Comparison of ENCODE assay signal across 25 mouse cellular contexts in the genomic region with DNA sequence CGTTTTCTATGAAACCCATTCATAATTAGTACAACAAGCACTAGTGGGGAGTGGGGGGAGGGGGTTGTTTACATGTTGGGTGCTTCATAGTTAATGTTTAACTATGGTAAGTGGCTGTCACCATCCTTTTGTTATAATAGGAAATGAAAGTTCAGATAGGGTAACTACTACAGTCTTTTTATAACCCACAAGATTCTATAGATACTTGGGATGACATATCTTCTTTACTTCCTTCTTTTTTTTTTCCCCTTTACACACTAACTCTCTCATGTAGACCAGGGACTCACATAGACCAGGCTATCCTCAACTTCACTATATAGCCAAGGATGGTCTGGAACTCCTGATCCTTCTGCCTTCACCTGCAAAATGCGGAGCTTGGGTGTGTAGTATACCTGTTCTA.
DNase-seq lines count a peak whose midpoint lies in the region; ATAC-seq lines count a peak whose summit lies in the region.
"Had no signal": no experiment of that assay in that cellular context is flagged by ENCODE, and none has a peak within 500 bp of the region (broad histone marks: within the 10 kb centered on the region; RNA-seq: fewer than 3 reads in every experiment).

No protein-coding gene starts in this region.

- ATAC-seq in midbrain, embryonic 11.5 days (ENCODE audit: low FRiP score), result no peak
- no peak for ATAC-seq in midbrain, embryonic 14.5 days (ENCODE audit: low FRiP score, low TSS enrichment)
- ATAC-seq in common myeloid progenitor, adult 5-6 weeks (replicated peaks; ENCODE audit: low read depth, poor library complexity, severe bottlenecking), result peak; percentile 76
- ATAC-seq in megakaryocyte, adult 5-6 weeks (ENCODE audit: poor library complexity, severe bottlenecking), result peak; percentile 66
- ATAC-seq: activated CD4-positive, CD25-positive, alpha-beta regulatory T cell, adult 4 months; forebrain, embryonic 14.5 days; forebrain, embryonic 16.5 days; Patski had no signal

- no peak overlapping the region for H3K27ac ChIP-seq in midbrain, embryonic 11.5 days (ENCODE audit: low read depth, low read length)
- no peak overlapping the region for H3K27ac ChIP-seq in midbrain, embryonic 14.5 days (replicated peaks; ENCODE audit: low read depth, low read length)
- H3K27ac ChIP-seq: embryonic facial prominence, embryonic 13.5 days; embryonic facial prominence, embryonic 15.5 days; forebrain, embryonic 10.5 days; forebrain, embryonic 12.5 days had no signal

- no peaks in the 10 kb centered on the region for H3K9me3 ChIP-seq in midbrain, embryonic 11.5 days (ENCODE audit: control insufficient read depth, low read length)
- no peaks in the 10 kb centered on the region for H3K9me3 ChIP-seq in midbrain, embryonic 14.5 days (ENCODE audit: control insufficient read depth, low read length)
- H3K9me3 ChIP-seq: embryonic facial prominence, embryonic 13.5 days; embryonic facial prominence, embryonic 15.5 days; forebrain, embryonic 10.5 days; forebrain, embryonic 12.5 days had no signal

- no peak overlapping the region for H3K4me3 ChIP-seq in midbrain, embryonic 11.5 days (ENCODE audit: low read depth, low read length)
- H3K4me3 ChIP-seq in midbrain, embryonic 14.5 days (replicated peaks; ENCODE audit: low read depth, low read length), result no peak overlapping the region
- H3K4me3 ChIP-seq: embryonic facial prominence, embryonic 13.5 days; embryonic facial prominence, embryonic 15.5 days; erythroblast, embryonic 14.5 days; forebrain, embryonic 10.5 days; forebrain, embryonic 12.5 days had no signal

- DNase-seq in midbrain, embryonic 11.5 days (ENCODE audit: low spot score, missing footprints), result peak; percentile 45
- DNase-seq in midbrain, embryonic 14.5 days, result no peak
- no peak for DNase-seq in thymus, postnatal 0 days (ENCODE audit: low spot score)
- DNase-seq in layer of hippocampus, adult 9-11 months, result no peak
- DNase-seq in ovary, postnatal 10 days (ENCODE audit: low spot score), result no peak
- DNase-seq: adrenal gland, adult 8-10 months; adrenal gland, postnatal 14 days; adrenal gland, postnatal 36 days; cerebellum, adult 11-12 months; cerebellum, adult 2 months; cerebellum, adult 9-10 months; cerebellum, postnatal 10 days; cerebellum, postnatal 25 days; embryo, embryonic 11 days had no signal

- no peaks in the 10 kb centered on the region for H3K36me3 ChIP-seq in midbrain, embryonic 11.5 days (ENCODE audit: control insufficient read depth, insufficient read depth, low read length)
- H3K36me3 ChIP-seq in midbrain, embryonic 14.5 days (ENCODE audit: control insufficient read depth, insufficient read depth, low read length), result no peaks in the 10 kb centered on the region
- H3K36me3 ChIP-seq: embryonic facial prominence, embryonic 13.5 days; embryonic facial prominence, embryonic 15.5 days; forebrain, embryonic 10.5 days; forebrain, embryonic 12.5 days had no signal

- 0 out of 2 replicates have a peak, but pooled peaks cover 3% of the 10 kb centered on the region for H3K27me3 ChIP-seq in midbrain, embryonic 11.5 days (ENCODE audit: control insufficient read depth, insufficient read depth, low read length)
- H3K27me3 ChIP-seq in midbrain, embryonic 14.5 days (ENCODE audit: control insufficient read depth, insufficient read depth, low read length), result no peaks in the 10 kb centered on the region
- H3K27me3 ChIP-seq: embryonic facial prominence, embryonic 13.5 days; embryonic facial prominence, embryonic 15.5 days; forebrain, embryonic 12.5 days; Patski had no signal

- H3K9ac ChIP-seq in midbrain, embryonic 11.5 days (ENCODE audit: low read length), result no peak overlapping the region
- no peak overlapping the region for H3K9ac ChIP-seq in midbrain, embryonic 14.5 days (replicated peaks; ENCODE audit: low read length)
- H3K9ac ChIP-seq: embryonic facial prominence, embryonic 13.5 days; embryonic facial prominence, embryonic 15.5 days; forebrain, embryonic 12.5 days had no signal

- peaks cover 15% of the 10 kb centered on the region for H3K4me1 ChIP-seq in midbrain, embryonic 11.5 days (ENCODE audit: control insufficient read depth, insufficient read depth, low read length)
- H3K4me1 ChIP-seq in midbrain, embryonic 14.5 days (ENCODE audit: control insufficient read depth, insufficient read depth, low read length), result peaks cover 20% of the 10 kb centered on the region

- H3K4me2 ChIP-seq in midbrain, embryonic 11.5 days, result no peak overlapping the region
- no peak overlapping the region for H3K4me2 ChIP-seq in midbrain, embryonic 14.5 days (ENCODE audit: low read length)
- H3K4me2 ChIP-seq: embryonic facial prominence, embryonic 13.5 days; embryonic facial prominence, embryonic 15.5 days; forebrain, embryonic 12.5 days had no signal

- 93% methylated on average over 2 of the region's 2 CpGs for WGBS in midbrain, embryonic 11.5 days
- 88% methylated on average over 2 of the region's 2 CpGs for WGBS in midbrain, embryonic 14.5 days

Comparison
In these comparisons a context has a peak if more than half of its experiments do, and no peak if none do; other contexts are left out.
1. ATAC-seq: peak in common myeloid progenitor, adult 5-6 weeks (single experiment) and megakaryocyte, adult 5-6 weeks (single experiment); none in midbrain, embryonic 11.5 days (single experiment) and midbrain, embryonic 14.5 days (single experiment).